Mouse (Mus musculus): ENCODE measurements around the gene Dab1.
A peak's percentile ranks its signal among the peaks of the same experiment; 100 is the strongest.

Dab1 gene

GRCm38 (mm10) chr4:103619321-103619945, at the start of gene Dab1:
Gene Dab1 (plus strand): TSS chr4:103619359.
- DNase-seq = peak; percentile 84

- no peak for DNase-seq
Measured at GRCm38 (mm10) chr4:103571721-103572352, 47.3 kb upstream of the Dab1 start.

GRCm38 (mm10) chr4:103575556-103575955, 43.6 kb upstream of the Dab1 start:
- no peak for DNase-seq

GRCm38 (mm10) chr4:103576305-103576704, 42.9 kb upstream of the Dab1 start:
- DNase-seq = no peak

GRCm38 (mm10) chr4:103577111-103577815, 41.9 kb upstream of the Dab1 start:
- DNase-seq = peak; percentile 22

GRCm38 (mm10) chr4:103577821-103578220, 41.3 kb upstream of the Dab1 start:
- no peak for DNase-seq

GRCm38 (mm10) chr4:103580021-103580420, 39.1 kb upstream of the Dab1 start:
- DNase-seq = no peak

GRCm38 (mm10) chr4:103615011-103615410, 4.1 kb upstream of the Dab1 start:
- DNase-seq = no peak

GRCm38 (mm10) chr4:103619946-103620371, 800 bp downstream of the Dab1 start:
- peak; percentile 50 for DNase-seq

DNA sequence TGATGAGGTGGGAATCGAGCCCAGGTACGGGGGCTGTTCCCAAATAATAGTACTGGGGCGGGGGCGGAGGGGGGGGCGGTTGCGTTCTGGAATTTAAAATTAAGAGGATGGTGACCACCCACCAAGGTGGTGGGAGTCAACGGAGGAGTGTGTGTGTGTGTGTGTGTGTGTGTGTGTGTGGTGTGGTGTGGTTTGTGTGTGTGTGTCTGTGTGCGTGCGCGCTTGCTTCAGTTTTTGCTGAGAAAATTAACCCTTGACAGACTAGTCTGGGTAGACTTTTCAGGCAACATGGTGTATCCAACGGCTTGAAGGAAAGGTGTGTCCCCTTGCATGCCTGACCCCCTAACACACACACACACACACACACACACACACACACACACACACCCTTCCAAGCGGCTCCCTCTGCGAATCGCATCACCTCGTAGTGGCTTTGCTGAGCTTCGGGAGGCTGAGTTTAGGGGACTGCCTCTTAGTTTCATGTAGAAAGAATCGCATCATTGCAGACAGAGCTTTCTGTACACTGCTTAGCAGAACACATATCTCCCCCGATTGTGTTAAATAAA, 1.5 kb downstream of the Dab1 start:
- DNase-seq = no peak

DNA sequence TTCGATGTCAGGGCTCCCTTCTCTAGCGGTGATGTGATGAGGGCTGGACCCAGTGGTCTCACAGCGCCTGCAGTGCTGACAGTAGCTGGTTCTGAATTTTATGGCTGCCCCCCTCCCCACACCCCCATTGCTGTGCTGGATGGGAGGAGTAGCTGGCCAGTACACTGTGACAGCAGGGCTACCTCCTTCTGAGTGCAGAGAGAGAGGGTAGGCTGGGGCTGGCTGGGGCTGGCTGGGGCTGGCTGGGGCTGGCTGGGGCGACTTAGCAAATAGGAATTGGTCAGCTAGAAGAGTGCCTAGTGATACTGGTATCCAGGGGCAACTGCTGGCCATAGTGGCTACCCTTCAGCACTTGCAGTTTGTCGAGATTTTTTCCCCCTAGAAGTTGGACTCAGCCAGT, 2.4 kb downstream of the Dab1 start:
- no peak for DNase-seq

GRCm38 (mm10) chr4:103630177-103630576, 11.0 kb downstream of the Dab1 start:
- DNase-seq = peak; percentile 46

DNA sequence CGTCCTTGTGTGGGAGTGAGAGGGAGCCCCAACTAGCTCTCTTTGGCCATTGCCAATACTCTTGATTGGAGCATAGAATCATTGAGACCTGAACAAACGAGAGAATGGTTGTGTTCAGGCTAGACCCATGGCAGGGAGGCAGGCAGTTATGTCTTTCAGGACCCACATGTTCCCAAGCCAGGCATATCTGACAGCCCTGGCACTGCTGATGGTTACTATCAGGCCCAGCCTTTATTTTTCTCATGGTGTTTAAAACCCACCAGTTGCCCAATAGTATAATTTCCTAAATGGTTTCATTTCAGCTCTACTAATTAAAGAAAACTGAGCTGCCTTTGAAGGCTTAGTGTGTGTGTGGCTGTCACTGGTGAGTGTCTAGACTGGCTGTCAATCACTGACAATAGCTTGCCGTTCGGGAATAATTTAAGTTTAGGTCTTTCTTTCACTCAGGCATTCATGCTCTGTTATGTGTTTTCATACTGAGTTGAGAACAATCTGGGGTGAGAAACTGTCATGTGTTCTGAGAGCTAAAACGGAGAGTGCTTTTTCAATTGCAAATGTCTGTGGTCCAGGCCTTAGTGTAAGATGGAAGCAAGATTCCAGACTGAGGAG, 17.1 kb downstream of the Dab1 start:
- no peak for DNase-seq

- DNase-seq = no peak
Measured at GRCm38 (mm10) chr4:103648209-103648896, 29.2 kb downstream of the Dab1 start.

GRCm38 (mm10) chr4:103655740-103656139, 36.6 kb downstream of the Dab1 start:
- DNase-seq = no peak

- DNase-seq = no peak
Measured at GRCm38 (mm10) chr4:103661386-103661785, 42.2 kb downstream of the Dab1 start.

DNA sequence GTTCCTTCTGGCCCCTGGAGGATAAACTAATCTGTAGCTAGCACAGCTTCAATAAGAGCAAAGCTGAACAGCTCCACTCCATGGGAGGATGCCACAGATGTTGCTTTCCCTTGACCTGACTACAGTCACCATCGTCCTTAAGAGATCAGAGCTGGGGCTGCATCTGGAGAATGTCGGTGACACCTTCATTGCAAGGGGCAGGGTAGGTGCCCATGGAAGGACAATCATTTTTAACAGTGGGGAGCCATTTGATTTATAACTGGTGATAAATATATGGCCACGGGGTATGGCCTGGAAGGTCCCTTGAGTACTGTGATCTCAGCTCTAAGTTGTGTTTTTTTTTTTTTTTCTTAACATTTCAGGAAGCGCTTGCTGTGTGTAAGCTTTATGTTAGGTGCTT, 48.3 kb downstream of the Dab1 start:
- DNase-seq = no peak

DNA sequence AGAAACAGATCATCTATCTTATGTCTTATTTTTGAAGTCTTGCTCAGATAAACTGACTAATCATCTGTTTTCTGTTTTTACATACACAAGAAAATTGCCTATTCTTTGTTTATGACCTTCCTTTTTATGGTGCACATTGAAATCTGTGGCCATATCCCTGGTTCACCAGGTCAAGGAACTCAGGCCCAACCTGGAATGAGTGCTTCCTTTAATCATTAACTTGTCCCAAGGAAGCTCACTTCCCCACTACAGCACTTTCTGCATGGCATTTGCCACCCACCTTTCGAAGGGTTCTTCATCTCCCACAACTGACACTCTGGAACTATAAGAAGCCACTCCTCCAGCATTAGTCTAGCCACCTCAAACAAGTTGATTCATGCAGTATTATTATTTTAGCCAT, 58.0 kb downstream of the Dab1 start:
- DNase-seq = no peak

GRCm38 (mm10) chr4:103678501-103678900, 59.3 kb downstream of the Dab1 start:
- DNase-seq = peak; percentile 19

- no peak for DNase-seq
Measured at GRCm38 (mm10) chr4:103685136-103685535, 66.0 kb downstream of the Dab1 start.

GRCm38 (mm10) chr4:103691717-103692116, 72.6 kb downstream of the Dab1 start:
- DNase-seq = no peak

GRCm38 (mm10) chr4:103699755-103700154, 80.6 kb downstream of the Dab1 start:
- no peak for DNase-seq

- no peak for DNase-seq
Measured at GRCm38 (mm10) chr4:103700392-103700791, 81.2 kb downstream of the Dab1 start.
